Mouse (Mus musculus): ENCODE data around the gene Fam193a. TPM values are rescaled to one million over a fixed set of nuclear protein-coding genes. Genes with fewer than 3 reads are reported as not detected.

The Fam193a gene
- polyA plus RNA-seq, 1 experiment from 2014 or later = 24.1 TPM

- no peak for ATAC-seq (ENCODE audit: low read depth)
- H3K9me3 ChIP-seq (ENCODE audit: control insufficient read depth, low read length) = no peaks in the 10 kb centered on the region
- no peaks in the 10 kb centered on the region for H3K27me3 ChIP-seq (ENCODE audit: control insufficient read depth, insufficient read depth, low read length)
- H3K4me1 ChIP-seq (ENCODE audit: control insufficient read depth, insufficient read depth, low read length) = no peaks in the 10 kb centered on the region
- H3K36me3 ChIP-seq (ENCODE audit: control insufficient read depth, insufficient read depth, low read length) = peaks cover 54% of the 10 kb centered on the region; the same call in 1 of the 2 replicates
- H3K4me3 ChIP-seq (ENCODE audit: low read depth, low read length) = no peak overlapping the region
- 77% methylated on average over 3 of the region's 3 CpGs for WGBS
- H3K9ac ChIP-seq (replicated peaks; ENCODE audit: low read depth, low read length) = no peak overlapping the region
- H3K27ac ChIP-seq (ENCODE audit: low read depth, low read length) = no peak overlapping the region
- no peak overlapping the region for H3K4me2 ChIP-seq (ENCODE audit: low read depth, low read length)
Measured at GRCm38 (mm10) chr5:34430776-34431175, 61.0 kb downstream of the Fam193a start.

GRCm38 (mm10) chr5:34433786-34434185 is 64.1 kb downstream of the Fam193a start:
- no peak overlapping the region for H3K4me3 ChIP-seq (ENCODE audit: low read depth, low read length)
- no peak for ATAC-seq (ENCODE audit: low read depth)
- H3K4me1 ChIP-seq (ENCODE audit: control insufficient read depth, insufficient read depth, low read length) = no peaks in the 10 kb centered on the region
- H3K4me2 ChIP-seq (ENCODE audit: low read depth, low read length) = no peak overlapping the region
- no peaks in the 10 kb centered on the region for H3K27me3 ChIP-seq (ENCODE audit: control insufficient read depth, insufficient read depth, low read length)
- H3K9me3 ChIP-seq (ENCODE audit: control insufficient read depth, low read length) = no peaks in the 10 kb centered on the region
- WGBS = 93% methylated on average over 1 of the region's 1 CpGs
- no peak overlapping the region for H3K9ac ChIP-seq (replicated peaks; ENCODE audit: low read depth, low read length)
- no peak overlapping the region for H3K27ac ChIP-seq (ENCODE audit: low read depth, low read length)
- peaks cover 59% of the 10 kb centered on the region for H3K36me3 ChIP-seq (ENCODE audit: control insufficient read depth, insufficient read depth, low read length)

- H3K4me1 ChIP-seq (ENCODE audit: control insufficient read depth, insufficient read depth, low read length) = no peaks in the 10 kb centered on the region
- H3K9ac ChIP-seq (replicated peaks; ENCODE audit: low read depth, low read length) = no peak overlapping the region
- H3K36me3 ChIP-seq (ENCODE audit: control insufficient read depth, insufficient read depth, low read length) = peaks cover 62% of the 10 kb centered on the region
- no peak overlapping the region for H3K4me3 ChIP-seq (ENCODE audit: low read depth, low read length)
- H3K9me3 ChIP-seq (ENCODE audit: control insufficient read depth, low read length) = no peaks in the 10 kb centered on the region
- 83% methylated on average over 3 of the region's 3 CpGs for WGBS
- no peaks in the 10 kb centered on the region for H3K27me3 ChIP-seq (ENCODE audit: control insufficient read depth, insufficient read depth, low read length)
- no peak overlapping the region for H3K27ac ChIP-seq (ENCODE audit: low read depth, low read length)
- no peak overlapping the region for H3K4me2 ChIP-seq (ENCODE audit: low read depth, low read length)
- ATAC-seq (ENCODE audit: low read depth) = no peak
Measured at GRCm38 (mm10) chr5:34434241-34434640, 64.5 kb downstream of the Fam193a start.

GRCm38 (mm10) chr5:34438052-34438451 is 68.3 kb downstream of the Fam193a start:
- 98% methylated on average over 4 of the region's 4 CpGs for WGBS
- H3K4me3 ChIP-seq (ENCODE audit: low read depth, low read length) = no peak overlapping the region
- no peak overlapping the region for H3K27ac ChIP-seq (ENCODE audit: low read depth, low read length)
- no peak for ATAC-seq (ENCODE audit: low read depth)
- no peaks in the 10 kb centered on the region for H3K4me1 ChIP-seq (ENCODE audit: control insufficient read depth, insufficient read depth, low read length)
- peaks cover 64% of the 10 kb centered on the region for H3K36me3 ChIP-seq (ENCODE audit: control insufficient read depth, insufficient read depth, low read length)
- no peaks in the 10 kb centered on the region for H3K27me3 ChIP-seq (ENCODE audit: control insufficient read depth, insufficient read depth, low read length)
- H3K9ac ChIP-seq (replicated peaks; ENCODE audit: low read depth, low read length) = no peak overlapping the region
- no peaks in the 10 kb centered on the region for H3K9me3 ChIP-seq (ENCODE audit: control insufficient read depth, low read length)
- H3K4me2 ChIP-seq (ENCODE audit: low read depth, low read length) = no peak overlapping the region

GRCm38 (mm10) chr5:34438659-34439058 is 68.9 kb downstream of the Fam193a start:
- Histone ChIP-seq H3K9me3 (ENCODE audit: control insufficient read depth, low read length) (no peaks in the 10 kb centered on the region), H3K27me3 (ENCODE audit: control insufficient read depth, insufficient read depth, low read length) (no peaks in the 10 kb centered on the region), H3K4me3 (ENCODE audit: low read depth, low read length) (no peak overlapping the region), H3K4me2 (ENCODE audit: low read depth, low read length) (no peak overlapping the region), H3K4me1 (ENCODE audit: control insufficient read depth, insufficient read depth, low read length) (no peaks in the 10 kb centered on the region), H3K27ac (ENCODE audit: low read depth, low read length) (no peak overlapping the region), H3K9ac (replicated peaks; ENCODE audit: low read depth, low read length) (no peak overlapping the region), H3K36me3 (ENCODE audit: control insufficient read depth, insufficient read depth, low read length) (peaks cover 66% of the 10 kb centered on the region)
- WGBS = 97% methylated on average over 1 of the region's 1 CpGs
- no peak for ATAC-seq (ENCODE audit: low read depth)

- no peaks in the 10 kb centered on the region for H3K27me3 ChIP-seq (ENCODE audit: control insufficient read depth, insufficient read depth, low read length)
- no peak for ATAC-seq (ENCODE audit: low read depth)
- no peaks in the 10 kb centered on the region for H3K4me1 ChIP-seq (ENCODE audit: control insufficient read depth, insufficient read depth, low read length)
- 94% methylated on average over 2 of the region's 2 CpGs for WGBS
- no peaks in the 10 kb centered on the region for H3K9me3 ChIP-seq (ENCODE audit: control insufficient read depth, low read length)
- H3K36me3 ChIP-seq (ENCODE audit: control insufficient read depth, insufficient read depth, low read length) = peaks cover 70% of the 10 kb centered on the region
- no peak overlapping the region for H3K27ac ChIP-seq (ENCODE audit: low read depth, low read length)
- no peak overlapping the region for H3K9ac ChIP-seq (replicated peaks; ENCODE audit: low read depth, low read length)
- H3K4me3 ChIP-seq (ENCODE audit: low read depth, low read length) = no peak overlapping the region
- no peak overlapping the region for H3K4me2 ChIP-seq (ENCODE audit: low read depth, low read length)
Measured at GRCm38 (mm10) chr5:34439768-34440167, 70.0 kb downstream of the Fam193a start.

- 93% methylated on average over 2 of the region's 2 CpGs for WGBS
- H3K9me3 ChIP-seq (ENCODE audit: control insufficient read depth, low read length) = no peaks in the 10 kb centered on the region
Measured at GRCm38 (mm10) chr5:34441797-34442196, 72.1 kb downstream of the Fam193a start.

GRCm38 (mm10) chr5:34446207-34446606 is 76.5 kb downstream of the Fam193a start:
- H3K36me3 ChIP-seq (ENCODE audit: control insufficient read depth, insufficient read depth, low read length) = peaks cover 44% of the 10 kb centered on the region
- H3K9me3 ChIP-seq (ENCODE audit: control insufficient read depth, low read length) = no peaks in the 10 kb centered on the region
- H3K27ac ChIP-seq (ENCODE audit: low read depth, low read length) = no peak overlapping the region

More at GRCm38 (mm10) chr5:34441797-34442196, 72.1 kb downstream of the Fam193a start:
- Histone ChIP-seq H3K4me2 (ENCODE audit: low read depth, low read length) (no peak overlapping the region), H3K4me3 (ENCODE audit: low read depth, low read length) (no peak overlapping the region), H3K36me3 (ENCODE audit: control insufficient read depth, insufficient read depth, low read length) (peaks cover 68% of the 10 kb centered on the region), H3K27me3 (ENCODE audit: control insufficient read depth, insufficient read depth, low read length) (no peaks in the 10 kb centered on the region), H3K27ac (ENCODE audit: low read depth, low read length) (no peak overlapping the region), H3K9ac (replicated peaks; ENCODE audit: low read depth, low read length) (no peak overlapping the region), H3K4me1 (ENCODE audit: control insufficient read depth, insufficient read depth, low read length) (no peaks in the 10 kb centered on the region)
- no peak for ATAC-seq (ENCODE audit: low read depth)

GRCm38 (mm10) chr5:34458994-34459393 is 89.3 kb downstream of the Fam193a start:
- 69% methylated on average over 1 of the region's 1 CpGs for WGBS
- H3K4me1 ChIP-seq (ENCODE audit: control insufficient read depth, insufficient read depth, low read length) = no peaks in the 10 kb centered on the region
- H3K4me3 ChIP-seq (ENCODE audit: low read depth, low read length) = no peak overlapping the region
- no peak for ATAC-seq (ENCODE audit: low read depth)
- no peak overlapping the region for H3K27ac ChIP-seq (ENCODE audit: low read depth, low read length)
- no peaks in the 10 kb centered on the region for H3K27me3 ChIP-seq (ENCODE audit: control insufficient read depth, insufficient read depth, low read length)
- H3K9me3 ChIP-seq (ENCODE audit: control insufficient read depth, low read length) = no peaks in the 10 kb centered on the region
- H3K36me3 ChIP-seq (ENCODE audit: control insufficient read depth, insufficient read depth, low read length) = peaks cover 56% of the 10 kb centered on the region
- no peak overlapping the region for H3K9ac ChIP-seq (replicated peaks; ENCODE audit: low read depth, low read length)
- no peak overlapping the region for H3K4me2 ChIP-seq (ENCODE audit: low read depth, low read length)

More at GRCm38 (mm10) chr5:34446207-34446606, 76.5 kb downstream of the Fam193a start:
- no peak overlapping the region for H3K4me3 ChIP-seq (ENCODE audit: low read depth, low read length)
- no peak overlapping the region for H3K9ac ChIP-seq (replicated peaks; ENCODE audit: low read depth, low read length)
- H3K27me3 ChIP-seq (ENCODE audit: control insufficient read depth, insufficient read depth, low read length) = no peaks in the 10 kb centered on the region
- WGBS = 91% methylated on average over 9 of the region's 9 CpGs
- H3K4me2 ChIP-seq (ENCODE audit: low read depth, low read length) = no peak overlapping the region
- no peak for ATAC-seq (ENCODE audit: low read depth)
- H3K4me1 ChIP-seq (ENCODE audit: control insufficient read depth, insufficient read depth, low read length) = no peaks in the 10 kb centered on the region

Measured in neural tube, embryonic 14.5 days (tissue).